35 mouse cellular contexts compared by ENCODE assay signal in the genomic region with DNA sequence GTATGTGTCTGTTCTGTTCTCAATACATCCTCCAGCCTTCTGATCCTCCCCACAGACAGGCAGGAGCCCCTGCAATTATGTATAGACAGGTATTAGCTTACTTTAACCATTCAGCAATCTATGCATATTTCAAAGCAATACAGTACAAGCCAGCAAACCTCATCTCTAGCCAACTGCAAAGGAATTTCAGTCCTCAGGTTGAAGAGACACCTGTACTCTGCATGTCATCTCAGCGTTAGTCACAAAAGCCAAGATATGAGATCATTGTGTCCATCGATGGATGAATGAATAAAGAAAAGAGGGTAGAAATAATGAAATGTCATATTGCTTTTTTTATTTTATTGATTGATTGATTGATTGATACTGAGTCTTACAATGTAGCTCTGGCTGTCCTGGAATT.
"Had no signal": no experiment of that assay in that cellular context is flagged by ENCODE, and none has a peak within 500 bp of the region (broad histone marks: within the 10 kb centered on the region; RNA-seq: fewer than 3 reads in every experiment).

No protein-coding gene starts in this region.

- H3K36me3 ChIP-seq: heart, embryonic 10.5 days; heart, embryonic 12.5 days; heart, embryonic 13.5 days; heart, embryonic 15.5 days; hindbrain, embryonic 10.5 days; hindbrain, embryonic 12.5 days; hindbrain, embryonic 13.5 days; hindbrain, embryonic 15.5 days; intestine, embryonic 15.5 days; kidney, embryonic 15.5 days had no signal

- H3K4me2 ChIP-seq: heart, embryonic 11.5 days; heart, embryonic 12.5 days; heart, embryonic 13.5 days; heart, embryonic 15.5 days; hindbrain, embryonic 12.5 days; hindbrain, embryonic 13.5 days; hindbrain, embryonic 14.5 days; hindbrain, embryonic 15.5 days; intestine, embryonic 15.5 days; kidney, embryonic 15.5 days had no signal

- H3K27me3 ChIP-seq: heart, embryonic 12.5 days; heart, embryonic 13.5 days; heart, embryonic 15.5 days; hindbrain, embryonic 12.5 days; hindbrain, embryonic 13.5 days; hindbrain, embryonic 15.5 days; intestine, embryonic 15.5 days; kidney, embryonic 15.5 days had no signal

- H3K9ac ChIP-seq: heart, embryonic 12.5 days; heart, embryonic 13.5 days; heart, embryonic 15.5 days; hindbrain, embryonic 12.5 days; hindbrain, embryonic 13.5 days; hindbrain, embryonic 14.5 days; hindbrain, embryonic 15.5 days; intestine, embryonic 15.5 days; kidney, embryonic 15.5 days had no signal

- ATAC-seq: hindbrain, embryonic 16.5 days; hindbrain, postnatal 0 days; inflammation-experienced regulatory T-cells, adult 6 months; intestine, embryonic 15.5 days; intestine, embryonic 16.5 days; intestine, postnatal 0 days had no signal

- H3K9me3 ChIP-seq: heart, embryonic 10.5 days; heart, embryonic 12.5 days; heart, embryonic 13.5 days; heart, embryonic 15.5 days; hindbrain, embryonic 10.5 days; hindbrain, embryonic 12.5 days; hindbrain, embryonic 13.5 days; hindbrain, embryonic 15.5 days; intestine, embryonic 15.5 days; kidney, embryonic 15.5 days had no signal

- H3K27ac ChIP-seq: heart, embryonic 10.5 days; heart, embryonic 13.5 days; heart, embryonic 15.5 days; hindbrain, embryonic 10.5 days; hindbrain, embryonic 12.5 days; hindbrain, embryonic 13.5 days; hindbrain, embryonic 14.5 days; hindbrain, embryonic 15.5 days; hindbrain, postnatal 0 days; intestine, embryonic 15.5 days; kidney, embryonic 15.5 days; kidney, postnatal 0 days had no signal

- DNase-seq: heart, postnatal 10 days; heart, postnatal 14 days; heart, postnatal 36 days; heart, postnatal 4 days; kidney, adult 11 months; kidney, adult 18-20 months; kidney, adult 2 months; kidney, adult 8-10 months; kidney, adult 9 months; kidney, postnatal 10 days; kidney, postnatal 14 days; kidney, postnatal 25 days; kidney, postnatal 36 days; kidney, postnatal 4 days; layer of hippocampus, adult 9-11 months; layer of hippocampus, postnatal 36 days had no signal

- H3K4me3 ChIP-seq: heart, embryonic 10.5 days; heart, embryonic 12.5 days; heart, embryonic 13.5 days; heart, embryonic 15.5 days; hindbrain, embryonic 10.5 days; hindbrain, embryonic 12.5 days; hindbrain, embryonic 13.5 days; hindbrain, embryonic 15.5 days; intestine, embryonic 15.5 days; kidney, embryonic 15.5 days; layer of hippocampus, adult 2 months had no signal

- H3K4me1 ChIP-seq: intestine, embryonic 15.5 days had no signal
